Mouse (Mus musculus) midbrain, embryonic 12.5 days (tissue): ENCODE data around the gene Pknox1. TPM values are rescaled to one million over a fixed set of nuclear protein-coding genes. Genes with fewer than 3 reads are reported as not detected.
A peak's percentile ranks its signal among the peaks of the same experiment; 100 is the strongest.

Source experiments
- ATAC-seq: fragments of 200-750 bp; cut with Nextera tagmentation; 2 replicates; pipeline ENCODE4 v1.8.0; 2017; ENCODE audit warnings: low read depth, moderate TSS enrichment, moderate library complexity; ENCODE audit not compliant: low FRiP score
- H3K27ac ChIP-seq: fragments of 300-500 bp; sonication (generic); replicated peaks from 2 replicates; pipeline ENCODE4 v1.5.1; 2016; ENCODE audit warnings: mild to moderate bottlenecking
- H3K27me3 ChIP-seq: fragments of 300-500 bp; sonication (generic); 2 replicates; pipeline ENCODE4 v1.6.1; 2016; ENCODE audit warnings: mild to moderate bottlenecking
- H3K36me3 ChIP-seq: fragments of 300-500 bp; sonication (generic); 2 replicates; pipeline ENCODE4 v1.6.1; 2016
- H3K4me1 ChIP-seq: fragments of 300-500 bp; sonication (generic); 2 replicates; pipeline ENCODE4 v1.6.1; 2016
- H3K4me2 ChIP-seq: fragments of 300-500 bp; sonication (generic); replicated peaks from 2 replicates; pipeline ENCODE4 v1.6.1; 2016; ENCODE audit warnings: mild to moderate bottlenecking, moderate library complexity
- H3K4me3 ChIP-seq: fragments of 300-500 bp; sonication (generic); 2 replicates; pipeline ENCODE4 v1.5.1; 2016; ENCODE audit warnings: mild to moderate bottlenecking
- H3K9ac ChIP-seq: fragments of 300-500 bp; sonication (generic); replicated peaks from 2 replicates; pipeline ENCODE4 v1.6.1; 2016; ENCODE audit warnings: mild to moderate bottlenecking, moderate library complexity
- H3K9me3 ChIP-seq: fragments of 300-500 bp; sonication (generic); 2 replicates; pipeline ENCODE4 v1.6.1; 2016; ENCODE audit warnings: mild to moderate bottlenecking
- WGBS: fragments of 180-500 bp; shearing (Covaris S2); methylation state at CpG from one replicate; pipeline ENCODE4 v1.1.7; 2016; 5-methylcytosine and 5-hydroxymethylcytosine counted together
- polyA plus RNA-seq: library from polyadenylated mRNA; unstranded; fragments of >200 nt; fragmentation: Nextera tagmentation; extraction: Ambion mirVana; gene quantifications from 2 replicates; pipeline ENCODE4 v1.2.1, GENCODE M21; 2016

Gene Pknox1
- polyA plus RNA-seq, 1 experiment from 2014 or later, result 25.7 TPM

DNA sequence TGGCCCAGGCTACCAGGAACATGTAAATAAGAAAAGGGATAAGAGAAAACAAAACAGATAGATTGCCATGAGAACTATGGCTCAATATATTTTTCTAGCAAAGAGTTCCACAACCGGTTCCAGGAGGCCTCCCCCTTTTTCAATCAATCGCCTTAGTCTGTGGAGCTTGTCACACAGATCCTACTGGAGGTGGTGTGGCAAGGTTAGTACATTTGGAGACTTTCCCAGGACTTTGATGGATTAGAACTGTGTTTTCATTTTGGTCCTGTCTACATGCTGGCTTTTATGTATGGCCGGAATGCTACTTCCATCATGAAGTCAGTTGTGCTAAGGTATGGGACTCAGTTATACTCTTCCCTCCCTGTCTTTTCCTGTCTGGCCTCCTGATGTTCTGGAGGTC, 45.4 kb downstream of the Pknox1 start:
- Histone ChIP-seq H3K9me3 (no peaks in the 10 kb centered on the region), H3K36me3 (peaks cover 3% of the 10 kb centered on the region), H3K27me3 (no peaks in the 10 kb centered on the region), H3K27ac (no peak overlapping the region), H3K9ac (no peak overlapping the region), H3K4me2 (no peak overlapping the region), H3K4me1 (no peaks in the 10 kb centered on the region), H3K4me3 (no peak overlapping the region)
- 84% methylated on average over 3 of the region's 3 CpGs for WGBS
- no peak for ATAC-seq

DNA sequence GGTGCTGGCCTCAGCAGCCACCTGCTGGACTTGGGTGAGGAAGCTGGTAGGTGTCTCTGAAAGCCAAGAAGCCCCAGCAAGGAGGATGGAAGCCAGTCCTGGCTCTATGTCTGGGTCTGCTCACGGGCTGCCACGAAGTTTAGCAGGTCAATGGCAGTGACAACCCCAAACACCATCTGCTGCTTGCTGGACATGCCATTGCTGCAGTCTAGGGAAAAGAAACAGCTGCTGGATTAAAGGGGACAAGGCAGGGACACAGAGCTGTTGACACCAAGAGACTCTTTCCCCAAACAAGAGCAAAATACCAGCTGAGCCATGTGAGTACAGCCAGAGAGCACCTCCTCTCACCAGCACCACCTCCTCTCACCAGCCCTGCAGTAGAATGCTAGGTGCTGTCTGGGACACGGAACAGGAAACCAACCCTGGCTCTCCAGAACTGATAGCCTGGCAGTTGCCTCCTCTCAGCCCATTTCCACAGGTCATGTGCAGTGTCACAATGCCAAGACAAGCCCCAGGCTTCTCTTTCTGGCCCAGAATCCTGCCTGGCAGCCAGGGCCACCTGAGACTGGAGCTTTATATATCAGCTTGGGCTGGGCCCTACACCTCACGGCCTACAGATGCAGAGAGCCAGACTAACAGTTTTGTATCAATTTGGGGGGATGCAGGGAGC, 48.7 kb downstream of the Pknox1 start:
- H3K36me3 ChIP-seq, result no peaks in the 10 kb centered on the region
- H3K9me3 ChIP-seq, result no peaks in the 10 kb centered on the region
- no peak overlapping the region for H3K27ac ChIP-seq
- no peaks in the 10 kb centered on the region for H3K4me1 ChIP-seq
- 94% methylated on average over 4 of the region's 4 CpGs for WGBS
- no peak overlapping the region for H3K4me3 ChIP-seq
- H3K9ac ChIP-seq, result no peak overlapping the region
- H3K4me2 ChIP-seq, result no peak overlapping the region
- no peaks in the 10 kb centered on the region for H3K27me3 ChIP-seq
- no peak for ATAC-seq

DNA sequence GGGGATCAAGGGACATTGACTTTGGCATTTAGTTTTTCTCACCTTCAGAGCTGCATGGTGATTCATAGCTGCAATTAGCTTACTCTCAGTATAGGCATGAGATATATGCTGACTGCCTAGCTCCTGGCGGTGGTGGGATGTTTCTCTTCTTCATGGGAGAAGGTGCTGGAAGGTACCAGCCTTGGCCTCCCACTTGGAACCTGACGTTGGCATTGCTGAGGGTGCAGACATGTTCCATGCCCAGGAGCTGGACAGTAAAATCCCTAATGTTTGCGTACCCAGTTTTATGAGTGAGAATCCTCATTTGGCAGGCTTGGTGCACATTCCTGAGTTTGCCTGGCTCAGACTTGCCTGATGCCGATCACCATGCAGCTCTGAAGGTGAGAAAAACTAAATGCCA, 58.6 kb downstream of the Pknox1 start:
- Histone ChIP-seq H3K4me3 (no peak overlapping the region), H3K9me3 (no peaks in the 10 kb centered on the region), H3K9ac (no peak overlapping the region), H3K27ac (no peak overlapping the region), H3K4me1 (no peaks in the 10 kb centered on the region), H3K4me2 (no peak overlapping the region), H3K36me3 (no peaks in the 10 kb centered on the region), H3K27me3 (no peaks in the 10 kb centered on the region)
- ATAC-seq, result no peak
- WGBS, result 95% methylated on average over 4 of the region's 4 CpGs

DNA sequence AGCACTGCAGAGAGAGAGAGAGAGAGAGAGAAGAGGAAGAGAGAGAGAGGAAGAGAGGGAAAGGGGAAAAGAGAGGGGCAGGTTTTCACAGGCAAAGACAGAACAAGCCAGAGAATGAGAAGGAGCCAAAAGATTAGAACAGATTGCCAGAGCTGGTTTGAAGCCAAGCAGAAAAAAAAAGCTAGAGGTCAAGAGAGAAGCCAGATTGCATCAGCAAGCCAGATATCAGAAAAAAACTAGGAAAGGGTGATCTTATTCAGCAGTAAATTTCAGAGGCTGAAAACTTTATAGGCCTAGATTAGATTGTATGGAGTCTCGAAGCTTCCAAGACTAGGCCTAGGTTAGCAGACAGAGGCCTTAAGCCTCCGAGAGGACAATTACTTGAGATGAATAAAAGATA, 63.4 kb downstream of the Pknox1 start:
- H3K9ac ChIP-seq, result no peak overlapping the region
- no peak overlapping the region for H3K4me2 ChIP-seq
- no peak overlapping the region for H3K27ac ChIP-seq
- H3K4me3 ChIP-seq, result no peak overlapping the region
- no peaks in the 10 kb centered on the region for H3K4me1 ChIP-seq
- ATAC-seq, result no peak
- 92% methylated on average over 2 of the region's 2 CpGs for WGBS
- H3K36me3 ChIP-seq, result no peaks in the 10 kb centered on the region
- H3K9me3 ChIP-seq, result no peaks in the 10 kb centered on the region
- no peaks in the 10 kb centered on the region for H3K27me3 ChIP-seq

DNA sequence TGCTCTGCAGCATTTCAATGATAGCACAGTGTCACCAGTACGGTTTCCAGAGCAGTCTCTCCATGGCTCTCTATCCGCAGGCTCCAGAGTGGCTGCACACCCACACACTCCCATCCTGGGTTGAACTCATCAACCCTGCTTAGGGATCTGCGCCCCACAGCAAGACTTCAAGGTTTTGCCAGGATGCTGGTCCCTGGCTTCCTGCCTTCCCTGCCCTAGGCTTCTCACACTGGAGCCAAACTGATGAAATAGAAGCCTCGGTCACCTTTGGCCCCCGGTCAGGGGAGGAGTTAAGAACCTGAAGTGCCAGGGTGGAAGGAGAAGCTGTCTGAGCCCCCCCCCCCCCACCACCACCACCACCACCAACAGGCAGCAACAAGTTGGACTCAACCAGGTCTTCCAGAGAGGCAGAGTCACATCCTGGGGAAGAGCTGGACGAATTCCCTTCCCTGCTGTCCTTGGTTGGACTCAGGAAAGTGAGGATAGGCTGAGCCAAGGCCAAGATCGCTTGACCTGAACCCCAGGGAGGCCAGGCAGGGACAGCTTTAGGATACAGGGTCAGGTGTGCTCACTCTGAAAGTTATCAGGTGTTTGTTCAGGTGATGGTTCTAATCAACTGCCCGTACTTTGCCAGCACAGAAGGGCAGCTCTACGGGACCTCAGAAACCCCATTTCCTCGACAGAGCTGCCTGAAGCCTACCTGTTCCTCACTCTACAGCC, 66.7 kb downstream of the Pknox1 start:
- no peak overlapping the region for H3K27ac ChIP-seq

DNA sequence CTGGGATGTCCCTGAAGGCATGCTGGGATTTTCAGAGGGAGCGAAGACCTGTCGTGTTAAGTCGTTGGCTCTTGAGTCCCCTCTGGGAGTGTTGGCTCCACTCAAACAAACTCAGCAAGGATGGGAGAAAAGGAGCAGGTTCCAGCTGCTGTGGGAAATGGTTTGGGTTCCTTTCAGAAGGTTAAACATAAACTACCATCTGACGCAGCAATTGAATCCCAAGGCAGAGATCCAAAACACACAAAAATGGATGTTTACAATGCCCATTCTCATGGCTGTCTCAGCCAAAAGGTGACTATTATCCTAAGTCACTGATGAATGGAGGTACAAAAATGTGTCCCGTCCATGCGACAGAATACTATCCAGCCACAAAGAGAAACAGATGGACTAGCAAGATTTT, 68.5 kb downstream of the Pknox1 start:
- Histone ChIP-seq H3K9ac (no peak overlapping the region), H3K4me3 (no peak overlapping the region), H3K4me1 (peaks cover 23% of the 10 kb centered on the region), H3K4me2 (no peak overlapping the region), H3K27me3 (peaks cover 39% of the 10 kb centered on the region), H3K36me3 (no peaks in the 10 kb centered on the region), H3K27ac (no peak overlapping the region), H3K9me3 (no peaks in the 10 kb centered on the region)
- 89% methylated on average over 6 of the region's 6 CpGs for WGBS
- no peak for ATAC-seq

More for the DNA sequence above, 66.7 kb downstream of the Pknox1 start:
- Histone ChIP-seq H3K4me2 (no peak overlapping the region), H3K4me3 (no peak overlapping the region), H3K27me3 (peaks cover 21% of the 10 kb centered on the region), H3K9me3 (no peaks in the 10 kb centered on the region), H3K9ac (no peak overlapping the region), H3K4me1 (peaks cover 5% of the 10 kb centered on the region), H3K36me3 (no peaks in the 10 kb centered on the region)
- WGBS, result 89% methylated on average over 10 of the region's 10 CpGs
- no peak for ATAC-seq

DNA sequence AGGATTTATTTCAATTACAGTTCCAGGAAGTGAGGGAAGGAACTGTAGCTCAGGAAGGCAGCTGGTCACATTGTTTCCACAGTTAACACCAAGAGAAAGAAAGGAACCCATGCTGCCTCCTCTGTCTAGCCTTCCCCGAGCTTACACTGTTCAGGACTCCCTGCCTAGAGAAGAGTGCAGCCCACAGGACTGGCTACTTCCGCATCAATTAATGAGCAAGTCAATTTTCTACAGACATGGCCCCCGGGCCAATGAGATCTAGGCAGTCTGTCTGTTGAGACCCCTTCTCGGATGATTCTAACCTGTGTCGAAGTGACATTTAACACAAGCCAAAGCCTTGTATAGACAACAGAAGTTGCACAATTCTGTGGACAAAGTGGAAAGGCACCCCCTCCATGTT, 70.4 kb downstream of the Pknox1 start:
- ATAC-seq, result no peak
- H3K4me2 ChIP-seq, result no peak overlapping the region
- H3K9ac ChIP-seq, result no peak overlapping the region
- H3K4me1 ChIP-seq, result peaks cover 24% of the 10 kb centered on the region
- no peak overlapping the region for H3K4me3 ChIP-seq
- no peak overlapping the region for H3K27ac ChIP-seq
- peaks cover 51% of the 10 kb centered on the region for H3K27me3 ChIP-seq
- no peaks in the 10 kb centered on the region for H3K36me3 ChIP-seq
- H3K9me3 ChIP-seq, result no peaks in the 10 kb centered on the region
- 78% methylated on average over 5 of the region's 5 CpGs for WGBS

DNA sequence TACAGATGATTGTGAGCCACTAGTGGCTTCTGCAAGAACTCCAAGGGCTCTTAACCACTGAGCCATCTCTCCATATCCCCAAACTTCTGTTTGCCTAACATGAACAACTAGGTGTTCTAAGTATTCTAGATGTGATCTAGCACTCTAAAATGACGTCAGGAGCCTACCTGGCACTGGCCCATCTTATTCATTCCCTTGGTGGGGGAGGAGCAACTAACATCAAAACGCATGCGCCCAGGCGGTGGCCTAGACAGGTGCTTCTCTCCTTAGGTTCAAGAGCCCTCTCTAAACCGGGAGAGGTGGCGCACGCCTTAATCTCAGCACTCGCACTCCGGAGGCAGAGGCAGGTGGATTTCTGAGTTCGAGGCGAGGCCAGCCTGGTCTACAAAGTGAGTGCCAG, 71.2 kb downstream of the Pknox1 start:
- ATAC-seq, result no peak
- peak overlapping the region; percentile 89; the same call in 1 of the 2 replicates for H3K4me2 ChIP-seq
- no peak overlapping the region for H3K9ac ChIP-seq
- H3K27me3 ChIP-seq, result peaks cover 52% of the 10 kb centered on the region
- no peak overlapping the region for H3K27ac ChIP-seq
- peaks cover 24% of the 10 kb centered on the region for H3K4me1 ChIP-seq
- no peaks in the 10 kb centered on the region for H3K36me3 ChIP-seq
- WGBS, result 62% methylated on average over 11 of the region's 11 CpGs
- no peaks in the 10 kb centered on the region for H3K9me3 ChIP-seq
- no peak overlapping the region for H3K4me3 ChIP-seq

DNA sequence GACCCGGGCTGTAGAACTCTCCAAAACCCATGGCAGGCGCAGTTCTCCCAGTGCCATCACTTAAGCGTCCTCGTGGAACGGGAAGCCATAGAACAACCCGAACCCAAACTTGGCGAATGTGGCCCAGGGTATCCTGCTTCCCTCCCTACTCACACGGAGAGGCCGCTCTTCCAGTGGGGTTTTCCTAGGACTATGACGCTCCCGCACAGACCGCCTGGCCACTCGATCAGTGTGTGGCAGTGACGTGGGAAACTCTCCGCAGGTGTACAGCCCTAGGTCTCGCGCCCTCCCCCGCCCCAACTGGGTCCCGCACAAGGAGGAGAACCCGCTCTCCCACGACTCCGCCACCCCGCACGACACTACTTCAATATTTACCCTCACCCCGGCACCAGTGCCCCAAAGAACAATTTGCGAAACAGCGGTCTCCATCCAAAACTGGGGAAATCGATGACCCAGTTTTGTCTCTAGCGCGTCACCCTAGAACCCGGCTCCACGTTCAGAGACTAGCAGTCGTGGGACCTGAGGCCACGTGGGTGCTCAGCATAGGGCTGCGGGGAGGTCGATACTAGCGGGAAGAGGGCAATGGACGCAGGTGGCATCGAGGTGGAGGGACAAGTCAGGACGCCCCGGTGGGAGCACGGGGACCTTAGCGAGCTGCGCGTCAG, 71.9 kb downstream of the Pknox1 start:
- Histone ChIP-seq H3K9me3 (no peaks in the 10 kb centered on the region), H3K4me3 (peak overlapping the region; percentile 47), H3K27ac (no peak overlapping the region), H3K4me2 (peak overlapping the region; percentile 89), H3K27me3 (peaks cover 52% of the 10 kb centered on the region), H3K36me3 (no peaks in the 10 kb centered on the region), H3K9ac (peak overlapping the region; percentile 47; the same call in 1 of the 2 replicates), H3K4me1 (peaks cover 24% of the 10 kb centered on the region)
- peak; percentile 34; the same call in 1 of the 2 replicates for ATAC-seq
- WGBS, result 5% methylated on average over 42 of the region's 45 CpGs

DNA sequence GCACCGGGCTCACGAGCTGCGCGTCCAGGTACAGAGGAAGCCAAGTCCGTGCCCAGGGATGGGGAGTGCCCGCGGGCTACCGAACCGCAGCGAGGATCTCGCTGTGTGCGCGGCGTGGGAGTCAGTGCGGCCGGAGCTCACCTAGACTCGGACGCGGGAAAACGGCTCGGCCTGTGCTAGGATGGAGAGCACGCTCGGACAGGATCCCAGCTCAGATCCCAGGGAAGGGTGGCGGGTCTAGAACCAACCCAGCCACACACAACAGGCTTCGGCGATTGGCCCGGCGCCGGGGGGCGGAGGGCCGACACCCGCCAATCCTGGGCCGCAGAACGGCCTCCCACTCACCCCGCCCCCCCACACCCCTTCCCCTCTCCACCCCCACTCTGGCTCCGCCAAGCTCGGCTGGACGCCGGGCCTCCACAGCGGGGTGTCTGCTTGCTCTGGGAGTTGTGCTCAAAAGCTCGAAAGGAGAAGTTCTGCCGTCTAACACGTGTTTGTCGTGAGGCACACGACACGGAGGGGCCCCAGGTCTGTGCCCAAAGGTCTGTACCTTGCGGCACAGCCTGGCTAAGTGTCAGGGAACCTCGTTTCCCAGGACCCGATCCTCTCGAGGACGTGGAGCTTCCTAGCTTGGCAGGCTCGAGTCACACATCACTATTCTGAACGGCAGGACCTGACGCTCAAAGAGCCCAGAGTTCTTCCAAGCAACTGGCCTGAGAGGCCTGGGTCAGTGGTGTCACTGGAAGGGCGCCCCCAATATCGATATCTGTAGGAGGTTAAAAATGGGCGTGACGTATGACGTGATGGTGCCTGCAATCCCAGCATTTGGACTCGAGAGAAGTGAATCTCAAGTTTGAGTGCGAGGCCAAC, 72.6 kb downstream of the Pknox1 start, which contains the start of gene Cbs:
TSS of gene Cbs (minus strand) at position 297 of the 870 bp plus-strand sequence.
- ATAC-seq, result peak; percentile 89
- Histone ChIP-seq H3K36me3 (no peaks in the 10 kb centered on the region), H3K4me3 (peak within 1 kb of the TSS; percentile 47), H3K4me2 (peak within 1 kb of the TSS; percentile 89), H3K9me3 (no peaks in the 10 kb centered on the region), H3K9ac (peak within 1 kb of the TSS; percentile 47; the same call in 1 of the 2 replicates), H3K27ac (no peak within 1 kb of the TSS), H3K4me1 (peaks cover 24% of the 10 kb centered on the region), H3K27me3 (peaks cover 52% of the 10 kb centered on the region)
- 3% methylated on average over 61 of the region's 61 CpGs for WGBS

DNA sequence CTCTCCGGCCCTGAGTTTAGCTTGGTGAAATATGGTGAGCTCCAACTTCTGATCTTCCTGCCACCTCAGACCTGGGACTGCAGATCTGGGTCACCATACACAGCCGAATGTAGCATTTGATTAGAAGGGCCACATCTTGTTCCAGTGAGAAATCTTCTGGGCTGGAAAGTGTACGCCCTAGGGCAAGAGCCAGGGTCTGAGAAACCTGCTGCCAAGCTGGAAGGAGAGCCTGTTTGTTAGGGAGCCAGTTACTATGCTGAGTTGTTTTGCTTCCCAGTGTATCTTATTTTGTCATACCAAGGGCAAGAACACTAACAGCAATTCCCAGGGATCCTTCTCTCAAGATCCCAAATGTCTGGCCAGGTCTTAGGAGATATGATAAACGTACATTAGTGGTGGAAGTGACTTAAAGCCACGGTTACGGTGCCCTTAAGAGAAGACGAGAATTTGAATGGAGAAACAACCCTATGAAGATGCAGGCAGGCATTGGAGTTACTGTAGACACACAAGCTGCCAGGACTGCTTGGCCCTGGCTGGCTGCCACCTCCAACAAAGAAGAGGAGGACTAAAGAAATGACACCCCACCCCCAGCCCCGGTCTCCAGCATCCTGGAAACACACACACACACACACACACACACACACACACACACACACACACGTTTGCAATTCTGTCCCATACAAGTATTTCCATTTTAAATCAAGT, 73.5 kb downstream of the Pknox1 start:
- Histone ChIP-seq H3K4me2 (no peak overlapping the region), H3K27me3 (peaks cover 52% of the 10 kb centered on the region), H3K4me1 (peaks cover 24% of the 10 kb centered on the region), H3K4me3 (no peak overlapping the region), H3K27ac (no peak overlapping the region), H3K9ac (no peak overlapping the region), H3K9me3 (no peaks in the 10 kb centered on the region), H3K36me3 (no peaks in the 10 kb centered on the region)
- ATAC-seq, result no peak
- 65% methylated on average over 9 of the region's 9 CpGs for WGBS
